Mouse (Mus musculus) intestine, embryonic 14.5 days (tissue): ENCODE results near the gene Dscam. TPM values are rescaled to one million over a fixed set of nuclear protein-coding genes. Genes with fewer than 3 reads are reported as not detected.

Experiments used
- ATAC-seq: fragments of 200-750 bp; cut with Nextera tagmentation; replicated peaks from 2 replicates; pipeline ENCODE4 v1.8.0; 2017; ENCODE audit warnings: low read depth, moderate number of reproducible peaks, moderate TSS enrichment, moderate library complexity; ENCODE audit not compliant: low FRiP score, low TSS enrichment
- DNase-seq: peaks from one replicate; pipeline ENCODE4 v3.0.0-alpha.2; 2018; ENCODE audit warnings: low spot score
- H3K27ac ChIP-seq: fragments of 300-500 bp; sonication (generic); 2 replicates; pipeline ENCODE4 v1.5.1; 2014; ENCODE audit warnings: low read depth, mild to moderate bottlenecking, control low read depth
- H3K27me3 ChIP-seq: fragments of 300-500 bp; sonication (generic); replicated peaks from 2 replicates; pipeline ENCODE4 v1.6.1; 2014; ENCODE audit warnings: low read length, control low read depth; ENCODE audit not compliant: control insufficient read depth, insufficient read depth
- H3K36me3 ChIP-seq: fragments of 300-500 bp; sonication (generic); 2 replicates; pipeline ENCODE4 v1.6.1; 2014; ENCODE audit warnings: low read length, control low read depth; ENCODE audit not compliant: control insufficient read depth, insufficient read depth
- H3K4me1 ChIP-seq: fragments of 300-500 bp; sonication (generic); replicated peaks from 2 replicates; pipeline ENCODE4 v1.6.1; 2014; ENCODE audit warnings: low read length, control low read depth, mixed read lengths; ENCODE audit not compliant: control insufficient read depth, insufficient read depth
- H3K4me2 ChIP-seq: fragments of 300-500 bp; sonication (generic); 2 replicates; pipeline ENCODE4 v1.6.1; 2014; ENCODE audit warnings: low read length
- H3K4me3 ChIP-seq: fragments of 300-500 bp; sonication (generic); 2 replicates; pipeline ENCODE4 v1.5.1; 2014; ENCODE audit warnings: low read depth, low read length, control low read depth, mixed read lengths
- H3K9ac ChIP-seq: fragments of 300-500 bp; sonication (generic); 2 replicates; pipeline ENCODE4 v1.6.1; 2014; ENCODE audit warnings: mild to moderate bottlenecking, low read length
- H3K9me3 ChIP-seq: fragments of 300-500 bp; sonication (generic); 2 replicates; pipeline ENCODE4 v1.6.1; 2016; ENCODE audit warnings: low read length, control low read depth; ENCODE audit not compliant: control insufficient read depth
- WGBS: fragments of 180-500 bp; shearing (Covaris S2); extraction: QIAGEN DNeasy Blood & Tissue Kit; methylation state at CpG from one replicate; pipeline ENCODE4 v1.1.7; 2014; 5-methylcytosine and 5-hydroxymethylcytosine counted together
- polyA plus RNA-seq: library from polyadenylated mRNA; unstranded; fragments of >200 nt; fragmentation: Nextera tagmentation; extraction: Ambion mirVana; gene quantifications from 2 replicates; pipeline ENCODE4 v1.2.1, GENCODE M21; 2014

The Dscam gene
- polyA plus RNA-seq, 1 experiment from 2014 or later = 0.37 TPM

GRCm38 (mm10) chr16:96758381-96758780 lies 412.2 kb downstream of the Dscam start:
- H3K9ac ChIP-seq = no peak overlapping the region
- H3K4me2 ChIP-seq = no peak overlapping the region
- 0 out of 2 replicates have a peak, but pooled peaks cover 2% of the 10 kb centered on the region for H3K27me3 ChIP-seq
- H3K4me1 ChIP-seq = no peaks in the 10 kb centered on the region
- no peaks in the 10 kb centered on the region for H3K36me3 ChIP-seq
- DNase-seq (no peak), ATAC-seq (no peak)
- WGBS = 64% methylated on average over 3 of the region's 3 CpGs
- no peak overlapping the region for H3K4me3 ChIP-seq
- H3K27ac ChIP-seq = no peak overlapping the region
- H3K9me3 ChIP-seq = no peaks in the 10 kb centered on the region

DNA sequence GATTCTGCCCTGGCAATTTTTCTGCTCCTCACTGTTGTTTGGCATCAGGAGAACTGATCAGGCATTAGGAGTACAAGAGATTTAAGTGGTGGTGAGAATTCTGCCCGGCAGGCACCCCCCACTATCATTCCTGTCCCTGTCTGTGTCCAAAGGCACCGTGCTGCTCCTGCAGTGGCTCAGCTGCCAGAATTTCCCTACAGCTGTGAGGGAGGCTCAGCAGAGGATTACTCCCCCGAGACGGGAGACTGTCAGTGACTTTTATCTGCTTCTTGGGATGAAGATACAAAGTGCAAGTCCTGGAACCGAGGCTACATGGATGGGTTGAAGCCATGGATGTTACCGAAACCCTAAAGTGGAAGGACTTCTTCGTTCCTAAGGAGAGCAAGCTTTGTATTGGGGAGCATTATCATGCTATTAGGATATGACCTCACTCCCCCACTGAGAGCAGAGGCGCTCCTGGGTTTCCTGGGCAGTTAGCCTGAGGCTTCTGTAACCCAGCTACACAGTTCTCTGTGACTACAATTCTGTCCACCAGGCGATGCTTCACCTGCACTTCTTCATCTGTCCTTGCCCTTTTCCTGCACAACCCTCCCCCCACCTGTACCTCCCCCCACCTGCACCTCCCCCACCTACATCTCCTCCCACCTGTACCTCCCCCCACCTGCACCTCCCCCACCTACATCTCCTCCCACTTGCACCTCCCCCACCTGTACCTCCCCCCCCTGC lies 412.8 kb downstream of the Dscam start:
- ATAC-seq (no peak), DNase-seq (peak; percentile 52)
- Histone ChIP-seq H3K9ac (no peak overlapping the region), H3K9me3 (no peaks in the 10 kb centered on the region), H3K36me3 (no peaks in the 10 kb centered on the region), H3K4me2 (no peak overlapping the region), H3K4me1 (no peaks in the 10 kb centered on the region), H3K4me3 (no peak overlapping the region), H3K27ac (no peak overlapping the region), H3K27me3 (0 out of 2 replicates have a peak, but pooled peaks cover 2% of the 10 kb centered on the region)
- 5% methylated on average over 9 of the region's 9 CpGs for WGBS

DNA sequence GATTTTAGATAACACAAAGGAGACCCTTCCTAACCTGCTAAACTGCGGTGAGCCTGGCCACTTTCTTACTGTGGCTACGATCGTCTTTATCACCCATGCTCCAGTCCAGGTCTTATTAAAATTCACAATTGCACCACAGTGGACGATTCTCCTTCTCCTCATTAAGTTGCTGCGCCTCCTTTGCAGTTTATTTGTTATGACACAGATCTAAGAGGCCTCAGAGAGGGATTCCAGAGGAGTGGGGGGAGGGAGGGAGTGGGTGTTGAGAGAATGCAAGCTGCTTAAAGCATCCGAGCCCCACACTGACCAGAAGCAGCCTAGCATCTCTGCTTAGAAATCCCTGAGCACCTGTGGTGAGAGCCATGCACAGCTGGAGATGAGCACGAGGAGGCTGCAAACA lies 413.6 kb downstream of the Dscam start:
- no peak overlapping the region for H3K4me3 ChIP-seq
- H3K4me2 ChIP-seq = no peak overlapping the region
- ATAC-seq = no peak
- H3K36me3 ChIP-seq = no peaks in the 10 kb centered on the region
- 0 out of 2 replicates have a peak, but pooled peaks cover 2% of the 10 kb centered on the region for H3K27me3 ChIP-seq
- 20% methylated on average over 7 of the region's 7 CpGs for WGBS
- DNase-seq = no peak
- no peak overlapping the region for H3K9ac ChIP-seq
- no peaks in the 10 kb centered on the region for H3K9me3 ChIP-seq
- H3K27ac ChIP-seq = no peak overlapping the region
- H3K4me1 ChIP-seq = no peaks in the 10 kb centered on the region

- Histone ChIP-seq H3K36me3 (no peaks in the 10 kb centered on the region), H3K27ac (no peak overlapping the region), H3K4me3 (no peak overlapping the region), H3K9ac (no peak overlapping the region), H3K27me3 (0 out of 2 replicates have a peak, but pooled peaks cover 2% of the 10 kb centered on the region), H3K4me2 (no peak overlapping the region), H3K9me3 (no peaks in the 10 kb centered on the region), H3K4me1 (no peaks in the 10 kb centered on the region)
- ATAC-seq (no peak), DNase-seq (no peak)
- 74% methylated on average over 6 of the region's 6 CpGs for WGBS
Measured at GRCm38 (mm10) chr16:96754971-96755504, 415.5 kb downstream of the Dscam start.

DNA sequence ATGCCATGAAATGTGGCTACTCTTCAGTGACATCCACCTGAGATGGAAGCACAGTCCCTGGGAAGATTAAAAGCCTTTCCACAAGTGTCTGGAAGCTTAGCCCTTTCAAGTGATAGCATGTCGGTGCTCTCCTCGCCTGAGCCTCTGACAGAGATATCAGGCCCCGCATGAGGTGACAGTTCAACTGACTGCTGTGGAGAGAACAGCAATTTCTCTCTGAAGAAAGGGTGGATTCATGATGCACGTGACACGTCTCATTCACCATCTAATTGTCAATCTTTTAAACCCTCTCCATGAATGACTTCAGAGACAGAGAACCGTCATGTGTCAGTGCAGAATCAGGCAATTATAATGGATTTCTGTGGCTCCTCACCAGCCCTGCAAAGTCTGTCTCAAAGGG lies 416.2 kb downstream of the Dscam start:
- Histone ChIP-seq H3K4me3 (no peak overlapping the region), H3K9me3 (no peaks in the 10 kb centered on the region), H3K36me3 (no peaks in the 10 kb centered on the region), H3K9ac (no peak overlapping the region), H3K4me1 (no peaks in the 10 kb centered on the region), H3K27me3 (0 out of 2 replicates have a peak, but pooled peaks cover 2% of the 10 kb centered on the region), H3K27ac (no peak overlapping the region), H3K4me2 (no peak overlapping the region)
- ATAC-seq (no peak), DNase-seq (no peak)
- 67% methylated on average over 6 of the region's 6 CpGs for WGBS

- Histone ChIP-seq H3K4me1 (no peaks in the 10 kb centered on the region), H3K27me3 (0 out of 2 replicates have a peak, but pooled peaks cover 2% of the 10 kb centered on the region), H3K4me2 (no peak overlapping the region), H3K4me3 (no peak overlapping the region), H3K9ac (no peak overlapping the region), H3K9me3 (no peaks in the 10 kb centered on the region), H3K36me3 (no peaks in the 10 kb centered on the region), H3K27ac (no peak overlapping the region)
- DNase-seq (no peak), ATAC-seq (no peak)
- WGBS = 30% methylated on average over 4 of the region's 4 CpGs
Measured at GRCm38 (mm10) chr16:96753781-96754173, 416.8 kb downstream of the Dscam start.

- Histone ChIP-seq H3K9ac (no peak overlapping the region), H3K4me2 (no peak overlapping the region), H3K9me3 (no peaks in the 10 kb centered on the region), H3K27ac (no peak overlapping the region), H3K36me3 (no peaks in the 10 kb centered on the region), H3K27me3 (0 out of 2 replicates have a peak, but pooled peaks cover 2% of the 10 kb centered on the region), H3K4me3 (no peak overlapping the region), H3K4me1 (no peaks in the 10 kb centered on the region)
- WGBS = 70% methylated on average over 2 of the region's 2 CpGs
- ATAC-seq = no peak
- DNase-seq = no peak
Measured at GRCm38 (mm10) chr16:96753164-96753780, 417.3 kb downstream of the Dscam start.

DNA sequence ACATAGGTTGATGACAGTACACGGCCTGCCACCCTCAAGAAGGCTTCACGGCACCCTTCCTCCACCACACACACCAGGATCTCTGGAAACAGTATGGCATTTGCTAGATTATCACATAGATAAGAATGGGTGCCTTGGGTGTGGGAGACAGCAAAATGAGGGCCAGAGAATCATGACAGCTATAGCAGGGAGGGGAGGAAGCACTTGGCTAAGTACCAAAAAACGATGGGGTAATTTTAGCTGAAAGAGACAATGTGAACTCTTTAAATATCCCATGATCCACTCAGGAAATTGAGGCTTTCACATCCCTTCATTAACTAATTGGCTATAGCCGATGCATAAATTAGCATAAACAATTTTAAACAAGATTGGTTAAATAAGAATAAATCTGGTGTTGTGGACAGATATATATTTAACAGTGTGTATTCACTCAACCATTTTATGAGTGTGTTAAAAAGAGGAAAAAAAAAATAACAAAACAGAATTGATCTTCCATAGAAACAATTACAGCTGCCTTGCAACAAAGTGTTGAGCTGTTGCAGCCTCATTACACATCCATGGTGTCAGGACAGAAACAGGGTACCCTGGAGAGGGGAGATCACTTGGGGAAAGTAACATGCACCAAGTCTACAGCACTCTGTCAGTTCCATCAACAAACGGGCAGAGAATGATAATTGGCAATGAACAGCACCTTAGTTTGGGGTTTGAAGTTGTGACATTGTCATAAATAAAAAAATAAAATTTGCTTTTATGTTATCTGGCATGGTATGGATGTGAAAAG lies 427.9 kb downstream of the Dscam start:
- Histone ChIP-seq H3K9ac (no peak overlapping the region), H3K4me3 (no peak overlapping the region), H3K4me2 (no peak overlapping the region), H3K27me3 (no peaks in the 10 kb centered on the region), H3K9me3 (no peaks in the 10 kb centered on the region), H3K4me1 (no peaks in the 10 kb centered on the region), H3K36me3 (no peaks in the 10 kb centered on the region), H3K27ac (no peak overlapping the region)
- 77% methylated on average over 5 of the region's 5 CpGs for WGBS
- DNase-seq (no peak), ATAC-seq (no peak)
